Mouse (Mus musculus) liver, postnatal 0 days (tissue): ENCODE measurements around the gene Nip7.

Experiments used
- CTCF ChIP-seq: sonication (generic); IDR thresholded peaks from 2 replicates; pipeline ENCODE4 v1.5.1; 2016; ENCODE audit warnings: antibody characterized with exemption, low read depth
- EP300 ChIP-seq: IDR thresholded peaks from 2 replicates; pipeline ENCODE4 v1.6.1; 2016; ENCODE audit warnings: antibody characterized with exemption, low read depth, mild to moderate bottlenecking

DNA sequence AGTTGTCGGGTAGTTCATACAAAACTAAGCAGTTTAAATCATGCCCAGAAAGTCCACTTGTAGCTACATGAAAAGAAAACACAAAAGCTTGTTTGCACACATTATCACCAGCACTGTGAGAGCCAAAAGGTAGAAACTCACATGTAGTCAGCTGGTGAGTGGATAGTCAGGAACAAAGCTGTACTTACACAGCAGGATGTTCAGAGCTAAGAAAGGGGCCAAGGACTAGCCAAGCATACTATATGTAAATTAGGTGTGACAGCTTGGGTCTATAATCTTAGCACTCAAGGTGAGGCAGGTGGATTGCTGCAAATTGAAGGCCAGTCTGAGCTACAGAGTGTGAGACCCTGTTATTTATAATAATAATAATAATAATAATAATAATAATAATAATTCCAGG is 5.9 kb downstream of the Nip7 start:
- TF ChIP-seq CTCF (no peak), EP300 (no peak)
